Mouse (Mus musculus) forebrain, embryonic 14.5 days (tissue): ENCODE measurements at regions not wholly inside any gene's neighbourhood (a gene's known extent, or its start where the extent isn't known, plus 50 kb on each side); places are given as distances from the start of the nearest gene placed in this dataset.
"Not testable (repeated sequence)": the region's sequence is repeated elsewhere in the genome, so short reads cannot be mapped to it uniquely, and the experiment has no call there.

Experiments used
- ATAC-seq: fragments of 200-750 bp; cut with Nextera tagmentation; 2 replicates; pipeline ENCODE4 v1.8.0; 2017; ENCODE audit warnings: mild to moderate bottlenecking, moderate library complexity
- DNase-seq: peaks from one replicate; pipeline ENCODE4 v3.0.0-alpha.2; 2015; ENCODE audit warnings: low spot score
- H3K27ac ChIP-seq: fragments of 300-500 bp; sonication (generic); 2 replicates; pipeline ENCODE4 v1.5.1; 2014; ENCODE audit warnings: low read depth, mild to moderate bottlenecking, control low read depth, low read length, moderate library complexity
- H3K27me3 ChIP-seq: fragments of 300-500 bp; sonication (generic); replicated peaks from 2 replicates; pipeline ENCODE4 v1.6.1; 2014; ENCODE audit warnings: low read length, control low read depth, mixed read lengths; ENCODE audit not compliant: control insufficient read depth, insufficient read depth
- H3K36me3 ChIP-seq: fragments of 300-500 bp; sonication (generic); 2 replicates; pipeline ENCODE4 v1.6.1; 2014; ENCODE audit warnings: low read length, control low read depth; ENCODE audit not compliant: control insufficient read depth, insufficient read depth
- H3K4me1 ChIP-seq: fragments of 300-500 bp; sonication (generic); 2 replicates; pipeline ENCODE4 v1.6.1; 2014; ENCODE audit warnings: antibody characterized with exemption, low read length, control low read depth; ENCODE audit not compliant: control insufficient read depth, insufficient read depth
- H3K4me2 ChIP-seq: fragments of 300-500 bp; sonication (generic); 2 replicates; pipeline ENCODE4 v1.6.1; 2014; ENCODE audit warnings: mild to moderate bottlenecking, control low read depth, low read length
- H3K4me3 ChIP-seq: fragments of 300-500 bp; sonication (generic); 2 replicates; pipeline ENCODE4 v1.5.1; 2014; ENCODE audit warnings: low read depth, low read length, control low read depth
- H3K9ac ChIP-seq: fragments of 300-500 bp; sonication (generic); 2 replicates; pipeline ENCODE4 v1.6.1; 2014; ENCODE audit warnings: mild to moderate bottlenecking, low read length, control low read depth, moderate library complexity
- H3K9me3 ChIP-seq: fragments of 300-500 bp; sonication (generic); replicated peaks from 2 replicates; pipeline ENCODE4 v1.6.1; 2016; ENCODE audit warnings: low read length, control low read depth, mixed read lengths; ENCODE audit not compliant: control insufficient read depth
- WGBS: fragments of 180-500 bp; shearing (Covaris S2); extraction: QIAGEN DNeasy Blood & Tissue Kit; methylation state at CpG from one replicate; pipeline ENCODE4 v1.1.7; 2014; 5-methylcytosine and 5-hydroxymethylcytosine counted together

GRCm38 (mm10) chr6:69758618-69759017 lies 1033.4 kb downstream of the Rpia start:
- Histone ChIP-seq H3K9me3 (no peaks in the 10 kb centered on the region), H3K4me3 (no peak overlapping the region), H3K36me3 (no peaks in the 10 kb centered on the region), H3K27ac (no peak overlapping the region), H3K4me1 (no peaks in the 10 kb centered on the region), H3K27me3 (no peaks in the 10 kb centered on the region), H3K9ac (no peak overlapping the region), H3K4me2 (no peak overlapping the region)
- 87% methylated on average over 2 of the region's 2 CpGs for WGBS
- DNase-seq = peak; percentile 10
- ATAC-seq = no peak

GRCm38 (mm10) chr6:69739002-69739625 lies 1052.9 kb downstream of the Rpia start:
- Histone ChIP-seq H3K27ac (no peak overlapping the region), H3K27me3 (no peaks in the 10 kb centered on the region), H3K4me2 (no peak overlapping the region), H3K9me3 (no peaks in the 10 kb centered on the region), H3K4me3 (no peak overlapping the region), H3K9ac (no peak overlapping the region), H3K36me3 (no peaks in the 10 kb centered on the region), H3K4me1 (no peaks in the 10 kb centered on the region)
- DNase-seq = no peak
- no peak for ATAC-seq

GRCm38 (mm10) chr6:69732866-69733265 lies 1059.2 kb downstream of the Rpia start:
- ATAC-seq, H3K4me1 ChIP-seq, H3K9me3 ChIP-seq, H3K27ac ChIP-seq, H3K4me2 ChIP-seq, H3K27me3 ChIP-seq, H3K36me3 ChIP-seq, H3K9ac ChIP-seq, H3K4me3 ChIP-seq: not testable (repeated sequence)
- peak; percentile 0 for DNase-seq
- WGBS = 30% methylated on average over 1 of the region's 1 CpGs

GRCm38 (mm10) chr6:69726362-69726761 lies 1065.7 kb downstream of the Rpia start:
- no peaks in the 10 kb centered on the region for H3K36me3 ChIP-seq
- DNase-seq (no peak), ATAC-seq (no peak)
- no peaks in the 10 kb centered on the region for H3K27me3 ChIP-seq
- H3K4me2 ChIP-seq = no peak overlapping the region
- no peak overlapping the region for H3K27ac ChIP-seq
- H3K9me3 ChIP-seq = no peaks in the 10 kb centered on the region
- no peak overlapping the region for H3K4me3 ChIP-seq
- H3K4me1 ChIP-seq = no peaks in the 10 kb centered on the region
- no peak overlapping the region for H3K9ac ChIP-seq

- DNase-seq, H3K27ac ChIP-seq, H3K9me3 ChIP-seq, H3K4me2 ChIP-seq, H3K4me1 ChIP-seq, H3K9ac ChIP-seq, H3K4me3 ChIP-seq, H3K36me3 ChIP-seq, ATAC-seq, H3K27me3 ChIP-seq: not testable (repeated sequence)
- 58% methylated on average over 2 of the region's 2 CpGs for WGBS
Observed at GRCm38 (mm10) chr6:69702813-69703212, 1089.2 kb downstream of the Rpia start.

- Histone ChIP-seq H3K9ac (no peak overlapping the region), H3K4me3 (no peak overlapping the region), H3K27ac (no peak overlapping the region), H3K4me1 (no peaks in the 10 kb centered on the region), H3K27me3 (no peaks in the 10 kb centered on the region), H3K4me2 (no peak overlapping the region), H3K36me3 (no peaks in the 10 kb centered on the region), H3K9me3 (no peaks in the 10 kb centered on the region)
- ATAC-seq (no peak), DNase-seq (no peak)
- 61% methylated on average over 1 of the region's 1 CpGs for WGBS
Observed at GRCm38 (mm10) chr6:69681172-69681571, 1110.9 kb downstream of the Rpia start.

GRCm38 (mm10) chr6:69662426-69662825 lies 1129.6 kb downstream of the Rpia start:
- not testable (repeated sequence) for ATAC-seq, H3K27ac ChIP-seq, DNase-seq, H3K9ac ChIP-seq, H3K36me3 ChIP-seq, H3K9me3 ChIP-seq, H3K4me3 ChIP-seq, H3K27me3 ChIP-seq, H3K4me2 ChIP-seq, H3K4me1 ChIP-seq
- WGBS = 73% methylated on average over 1 of the region's 1 CpGs
